Mouse (Mus musculus): Measurements from ENCODE around the gene Atp5b.
"Not testable (repeated sequence)": the region's sequence is repeated elsewhere in the genome, so short reads cannot be mapped to it uniquely, and the experiment has no call there.

Atp5b gene

GRCm38 (mm10) chr10:128082880-128083421 is at the start of gene Atp5b:
TSS of gene Atp5b (plus strand) at chr10:128083273.
- in situ Hi-C loops (cut with MboI, MseI) = loop anchor here (10.0 kb wide), 1 partner anchor 568 kb away; the partner anchor contains the start of gene Ndufa4l2

- in situ Hi-C loops (cut with MboI, MseI) = no loop called here
These were observed 46.2 kb upstream of the Atp5b start for GRCm38 (mm10) chr10:128036746-128037425.

- in situ Hi-C loops (cut with MboI, MseI) = no loop called here
These were observed 45.2 kb upstream of the Atp5b start for GRCm38 (mm10) chr10:128037921-128038320.

GRCm38 (mm10) chr10:128039167-128039566 is 43.9 kb upstream of the Atp5b start:
- in situ Hi-C loops (cut with MboI, MseI) = no loop called here

- in situ Hi-C loops (cut with MboI, MseI) = no loop called here
These were observed 43.2 kb upstream of the Atp5b start for GRCm38 (mm10) chr10:128039858-128040257.

GRCm38 (mm10) chr10:128040293-128040692 is 42.8 kb upstream of the Atp5b start:
- in situ Hi-C loops (cut with MboI, MseI) = no loop called here

- in situ Hi-C loops (cut with MboI, MseI) = no loop called here
These were observed 41.4 kb upstream of the Atp5b start for GRCm38 (mm10) chr10:128041636-128042035.

- in situ Hi-C loops (cut with MboI, MseI) = no loop called here
These were observed 40.6 kb upstream of the Atp5b start for GRCm38 (mm10) chr10:128042466-128042865.

GRCm38 (mm10) chr10:128043041-128043835 is 39.8 kb upstream of the Atp5b start:
- in situ Hi-C loops (cut with MboI, MseI) = no loop called here

GRCm38 (mm10) chr10:128048157-128048556 is 34.9 kb upstream of the Atp5b start:
- in situ Hi-C loops (cut with MboI, MseI) = loop anchor here (5.0 kb wide), 1 partner anchor 39 kb away; no protein-coding TSS in a partner anchor

GRCm38 (mm10) chr10:128049741-128050140 is 33.3 kb upstream of the Atp5b start:
- in situ Hi-C loops (cut with MboI, MseI) = loop anchor here (5.0 kb wide), 1 partner anchor 38 kb away; no protein-coding TSS in a partner anchor

GRCm38 (mm10) chr10:128050355-128050754 is 32.7 kb upstream of the Atp5b start:
- in situ Hi-C loops (cut with MboI, MseI) = no loop called here

GRCm38 (mm10) chr10:128051589-128051988 is 31.5 kb upstream of the Atp5b start:
- in situ Hi-C loops (cut with MboI, MseI) = no loop called here

- in situ Hi-C loops (cut with MboI, MseI) = not testable (repeated sequence)
These were observed 30.9 kb upstream of the Atp5b start for GRCm38 (mm10) chr10:128052136-128052535.

GRCm38 (mm10) chr10:128053001-128053400 is 30.1 kb upstream of the Atp5b start:
- in situ Hi-C loops (cut with MboI, MseI) = no loop called here

- in situ Hi-C loops (cut with MboI, MseI) = no loop called here
These were observed 24.9 kb upstream of the Atp5b start for GRCm38 (mm10) chr10:128058184-128058583.

- in situ Hi-C loops (cut with MboI, MseI) = no loop called here
These were observed 24.4 kb upstream of the Atp5b start, which contains the start of gene Ptges3 for GRCm38 (mm10) chr10:128058601-128059151. TSS of gene Ptges3 (plus strand) at chr10:128058954.

GRCm38 (mm10) chr10:128059207-128059981 is 23.7 kb upstream of the Atp5b start:
- in situ Hi-C loops (cut with MboI, MseI) = no loop called here

- in situ Hi-C loops (cut with MboI, MseI) = no loop called here
These were observed 22.0 kb upstream of the Atp5b start for GRCm38 (mm10) chr10:128061109-128061508.

- in situ Hi-C loops (cut with MboI, MseI) = no loop called here
These were observed 20.7 kb upstream of the Atp5b start for GRCm38 (mm10) chr10:128062221-128062989.

Measured in T-helper 1 cell (primary cell).